Mouse (Mus musculus): ENCODE measurements around the gene Srsf6. TPM values are rescaled to one million over a fixed set of nuclear protein-coding genes. Genes with fewer than 3 reads are reported as not detected.

The Srsf6 gene
- total RNA-seq, 4 experiments from 2014 or later: 29.8 to 41.1 (median 32.9) TPM

DNA sequence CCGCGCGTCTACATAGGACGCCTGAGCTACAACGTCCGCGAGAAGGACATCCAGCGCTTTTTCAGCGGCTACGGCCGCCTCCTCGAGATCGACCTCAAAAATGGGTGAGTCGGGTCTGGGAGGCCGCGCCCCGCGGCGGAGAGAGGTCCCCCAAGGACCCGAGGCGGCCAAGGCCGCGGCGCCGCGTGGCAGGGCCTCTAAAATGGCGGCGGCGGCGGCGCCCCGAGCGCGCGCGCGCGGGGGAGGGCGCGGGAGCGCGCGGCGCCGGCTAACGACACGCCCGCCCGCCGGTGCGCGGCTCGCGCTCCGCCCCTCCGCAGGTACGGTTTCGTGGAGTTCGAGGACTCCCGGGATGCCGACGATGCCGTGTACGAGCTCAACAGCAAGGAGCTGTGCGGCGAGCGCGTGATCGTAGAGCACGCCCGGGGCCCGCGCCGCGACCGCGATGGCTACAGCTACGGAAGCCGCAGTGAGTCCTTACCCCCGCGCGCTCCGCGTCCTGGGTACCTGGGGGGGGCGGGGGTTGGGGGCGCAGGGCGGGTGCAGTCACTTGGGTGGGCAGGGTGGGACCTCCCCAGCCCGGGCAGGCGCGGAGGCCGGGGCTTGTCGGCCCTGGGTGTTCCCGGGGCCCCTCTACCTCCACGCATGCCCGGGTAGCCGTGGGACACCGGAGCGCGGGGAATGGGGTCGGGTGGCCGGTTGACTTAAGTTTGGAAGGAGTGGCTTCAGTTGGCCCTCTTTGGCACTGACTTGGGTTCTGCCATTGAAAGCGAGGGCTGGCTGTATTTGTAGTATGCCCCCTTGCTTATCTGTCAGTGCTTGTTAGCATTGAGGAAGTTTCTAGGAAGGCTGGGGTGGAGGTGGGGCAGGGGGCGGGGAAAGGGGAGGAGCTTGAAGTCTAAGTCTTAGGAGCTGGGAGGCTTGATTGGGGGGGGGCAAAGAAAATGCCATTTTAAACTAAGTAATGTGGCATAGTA is 634 bp downstream of the Srsf6 start:
- peak; percentile 14 to 44 for DNase-seq (ENCODE audit: low spot score in 2 of 2)

- DNase-seq (ENCODE audit: low spot score in 2 of 2): no peak
Observed at GRCm38 (mm10) chr2:162932706-162933105, 1.4 kb downstream of the Srsf6 start.

DNA sequence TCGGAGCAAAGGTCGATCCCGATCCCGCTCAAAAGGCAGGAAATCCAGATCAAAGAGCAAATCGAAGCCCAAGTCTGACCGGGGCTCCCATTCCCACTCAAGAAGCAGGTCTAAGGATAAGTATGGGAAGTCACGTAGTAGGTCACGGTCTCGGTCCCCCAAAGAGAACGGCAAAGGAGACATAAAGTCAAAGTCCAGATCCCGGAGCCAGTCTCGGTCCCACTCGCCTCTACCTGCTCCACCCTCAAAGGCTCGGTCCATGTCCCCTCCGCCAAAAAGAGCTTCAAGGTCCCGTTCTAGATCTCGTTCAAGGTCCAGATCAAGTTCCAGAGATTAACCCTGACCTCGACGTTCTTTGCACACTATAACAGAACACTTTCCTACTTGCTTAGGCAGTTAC is 3.1 kb downstream of the Srsf6 start:
- DNase-seq (ENCODE audit: low spot score in 2 of 2): no peak

GRCm38 (mm10) chr2:162935700-162936099 is 4.4 kb downstream of the Srsf6 start:
- no peak for DNase-seq (ENCODE audit: low spot score in 2 of 2)

DNA sequence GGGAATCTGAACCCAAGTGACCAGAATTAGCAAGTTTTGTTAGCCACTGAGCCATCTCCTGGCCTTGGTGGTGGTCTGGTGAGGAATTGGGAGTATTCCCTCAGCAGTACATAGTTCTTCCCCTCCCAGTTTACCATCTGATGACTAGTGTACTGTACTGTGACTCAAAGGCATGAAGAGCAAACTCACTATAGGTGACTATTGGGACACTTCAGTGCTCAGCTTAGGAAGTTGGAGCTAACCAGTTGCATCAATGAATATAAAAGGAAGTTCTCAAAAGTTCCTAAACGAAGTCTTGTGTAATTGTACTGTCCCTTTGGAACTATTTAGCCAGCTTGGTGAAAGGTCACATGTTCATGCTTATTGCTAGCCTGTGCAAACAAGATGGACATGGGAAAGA is 8.2 kb downstream of the Srsf6 start:
- no peak for DNase-seq (ENCODE audit: low spot score in 2 of 2)

- no peak for DNase-seq (ENCODE audit: low spot score in 2 of 2)
Observed at GRCm38 (mm10) chr2:162943148-162943846, 12.0 kb downstream of the Srsf6 start, which contains the start of gene L3mbtl1. Gene L3mbtl1 (plus strand): TSS chr2:162943472.

DNA sequence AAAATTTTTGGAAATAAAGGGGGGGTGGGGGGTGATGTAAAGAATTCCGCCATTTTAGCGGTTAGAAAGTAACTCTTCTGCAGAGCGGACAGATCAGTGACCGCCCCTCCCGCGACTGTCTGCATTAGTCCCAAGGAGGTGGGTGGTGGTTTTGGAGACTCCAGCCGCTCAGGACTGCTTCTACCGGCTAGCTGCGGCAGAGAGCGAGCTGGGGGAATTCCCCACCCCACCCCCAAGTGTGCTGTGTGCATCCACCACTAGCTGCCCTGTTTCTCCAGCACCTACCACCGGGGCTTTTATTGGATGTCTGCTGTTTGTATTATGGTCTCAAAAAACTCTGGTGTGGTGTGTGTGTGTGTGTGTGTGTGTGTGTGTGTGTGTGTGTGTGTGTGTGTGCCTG is 12.6 kb downstream of the Srsf6 start:
- no peak for DNase-seq (ENCODE audit: low spot score in 2 of 2)

- DNase-seq (ENCODE audit: low spot score in 2 of 2): no peak
Observed at GRCm38 (mm10) chr2:162946964-162947363, 15.6 kb downstream of the Srsf6 start.

DNA sequence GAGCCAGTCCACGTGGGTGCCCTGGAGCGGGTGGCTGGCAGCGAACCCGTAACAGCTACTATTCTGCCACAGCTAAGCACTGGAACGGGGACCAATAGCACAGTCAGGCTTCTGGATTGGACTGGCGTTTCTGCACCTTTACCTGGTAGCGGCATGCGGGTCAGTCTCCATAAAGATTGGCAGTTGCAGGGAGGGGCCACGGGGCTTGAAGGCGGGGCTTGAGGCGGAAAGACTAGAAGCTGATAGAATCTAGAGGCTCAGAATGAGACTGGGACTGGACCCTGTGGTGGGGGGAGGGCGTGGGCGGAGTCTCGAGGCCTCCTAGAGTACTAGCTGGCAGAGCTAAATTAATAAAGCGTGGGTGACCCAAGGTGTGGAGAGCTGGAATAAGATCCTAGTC is 16.4 kb downstream of the Srsf6 start:
- DNase-seq (ENCODE audit: low spot score in 2 of 2): no peak

GRCm38 (mm10) chr2:162948221-162948620 is 16.9 kb downstream of the Srsf6 start:
- DNase-seq (ENCODE audit: low spot score in 2 of 2): no peak

- DNase-seq (ENCODE audit: low spot score in 2 of 2): no peak
Observed at GRCm38 (mm10) chr2:162950776-162951175, 19.4 kb downstream of the Srsf6 start.

GRCm38 (mm10) chr2:162956843-162957242 is 25.5 kb downstream of the Srsf6 start:
- no peak for DNase-seq (ENCODE audit: low spot score in 2 of 2)

DNA sequence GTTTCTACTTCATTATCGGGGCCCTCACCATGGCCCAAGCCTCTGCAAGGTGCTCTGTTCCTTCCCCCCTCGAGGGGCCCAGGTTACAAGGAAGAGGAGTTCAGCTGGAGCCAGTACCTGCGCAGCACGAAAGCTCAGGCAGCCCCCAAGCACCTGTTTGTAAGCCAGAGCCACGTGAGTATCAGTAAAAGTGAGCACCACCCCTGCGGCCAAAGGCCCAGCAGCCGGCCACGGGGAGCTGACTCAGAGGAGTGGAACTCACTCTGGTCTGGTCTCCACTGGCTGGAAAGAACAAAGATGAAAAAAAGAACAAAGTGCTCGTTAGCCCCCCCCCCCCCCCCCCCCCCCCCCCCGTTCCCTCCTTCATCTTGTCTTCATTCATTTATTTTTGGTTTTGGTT is 30.0 kb downstream of the Srsf6 start:
- no peak for DNase-seq (ENCODE audit: low spot score in 2 of 2)

- no peak for DNase-seq (ENCODE audit: low spot score in 2 of 2)
Observed at GRCm38 (mm10) chr2:162966734-162967133, 35.4 kb downstream of the Srsf6 start.

- no peak for DNase-seq (ENCODE audit: low spot score in 2 of 2)
Observed at GRCm38 (mm10) chr2:162968357-162968756, 37.0 kb downstream of the Srsf6 start.

GRCm38 (mm10) chr2:162969101-162969500 is 37.8 kb downstream of the Srsf6 start:
- no peak for DNase-seq (ENCODE audit: low spot score in 2 of 2)

- DNase-seq (ENCODE audit: low spot score in 2 of 2): no peak
Observed at GRCm38 (mm10) chr2:162970896-162971295, 39.6 kb downstream of the Srsf6 start.

DNA sequence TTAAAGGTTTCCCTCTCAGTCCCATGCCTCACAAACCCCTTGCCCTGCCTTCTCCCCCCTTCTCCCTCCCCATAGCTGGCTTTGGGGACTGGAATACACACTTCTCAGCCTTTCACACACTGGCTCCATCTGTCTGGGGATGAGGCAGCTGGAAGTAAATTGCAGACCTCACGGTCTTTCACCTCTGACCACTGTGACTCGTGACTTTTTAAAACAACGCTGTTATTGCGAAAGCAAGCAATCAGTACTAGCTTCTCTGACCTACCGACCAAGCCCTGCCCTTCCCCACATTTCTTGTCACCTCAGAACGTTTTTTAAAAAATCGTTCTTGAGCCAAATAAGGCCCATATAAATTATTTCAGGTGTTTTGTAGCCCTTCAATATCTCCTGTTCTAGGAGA is 41.4 kb downstream of the Srsf6 start:
- no peak for DNase-seq (ENCODE audit: low spot score in 2 of 2)

DNA sequence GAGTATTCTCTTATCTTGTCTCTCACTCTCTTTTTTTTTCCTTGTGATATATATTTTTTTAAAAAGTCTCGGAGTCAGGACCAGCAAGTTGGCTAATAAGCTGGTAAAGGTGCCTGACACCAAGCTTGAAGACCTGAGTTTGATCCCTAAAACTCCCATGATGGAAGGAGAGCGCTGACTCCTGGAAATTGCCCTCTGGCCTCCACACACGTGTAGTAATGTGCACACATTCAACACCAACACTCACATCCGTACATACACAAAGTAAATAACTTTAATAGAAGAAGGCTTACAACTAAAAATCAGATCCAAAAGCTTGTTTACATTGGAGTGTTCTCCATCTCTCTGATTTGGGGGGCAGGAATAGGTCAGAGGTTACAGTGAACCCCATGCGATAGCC is 41.9 kb downstream of the Srsf6 start:
- DNase-seq (ENCODE audit: low spot score in 2 of 2): no peak

- no peak for DNase-seq (ENCODE audit: low spot score in 2 of 2)
Observed at GRCm38 (mm10) chr2:162973637-162974036, 42.3 kb downstream of the Srsf6 start.

DNA sequence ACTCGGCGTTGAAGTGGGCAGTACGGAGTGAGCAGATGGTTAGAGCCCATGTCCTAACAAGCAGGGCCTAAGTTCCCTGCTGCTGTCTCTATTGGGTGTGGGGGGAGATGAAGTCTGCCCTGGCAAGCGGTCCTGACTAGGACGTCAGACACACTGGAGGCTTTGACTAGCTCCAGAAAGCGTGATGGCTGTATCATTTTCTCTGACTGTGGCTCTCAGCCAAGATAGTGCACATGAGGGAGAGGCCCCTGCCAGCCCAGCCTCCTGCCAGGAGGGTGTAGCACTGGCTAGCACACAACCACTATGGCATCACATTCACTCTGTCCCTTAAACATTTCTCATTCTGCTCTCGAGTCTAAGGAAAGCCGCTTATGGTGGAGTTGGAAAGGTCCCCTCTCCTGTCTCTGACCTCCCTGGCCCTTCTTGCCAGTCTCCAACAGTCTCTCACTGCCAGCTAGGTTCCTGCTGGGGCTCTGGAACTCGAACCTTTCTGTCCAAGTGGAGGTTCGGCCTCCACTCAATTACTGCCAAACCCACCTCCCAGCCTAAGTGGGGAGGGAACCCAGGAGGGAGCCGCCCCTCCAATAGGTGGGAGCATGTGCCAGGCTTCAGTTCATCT is 43.9 kb downstream of the Srsf6 start:
- peak in 1 of 2 experiments; percentile 13 for DNase-seq (ENCODE audit: low spot score in 2 of 2)

DNA sequence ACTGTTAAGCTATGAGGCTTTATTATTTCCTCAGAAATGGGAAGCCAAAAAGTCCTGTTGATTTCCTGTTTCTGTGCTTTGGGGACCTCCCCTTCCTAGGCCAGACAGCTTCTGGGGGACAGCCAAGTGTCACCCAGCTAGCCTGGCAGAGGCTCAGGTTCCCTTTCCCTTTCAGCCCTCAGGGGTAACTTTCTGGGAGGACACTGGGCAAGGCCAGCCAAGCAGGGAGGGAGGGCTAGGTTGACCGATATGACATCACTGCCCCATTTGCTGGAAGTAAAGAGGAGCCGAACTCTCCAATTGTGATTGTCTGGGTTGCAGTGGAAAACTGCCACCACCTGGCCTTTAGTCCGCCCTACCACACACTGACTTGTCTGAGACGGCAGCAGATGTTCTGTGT is 44.7 kb downstream of the Srsf6 start:
- DNase-seq (ENCODE audit: low spot score in 2 of 2): no peak
